Mouse (Mus musculus) erythroblast, embryonic 14.5 days (primary cell): ENCODE results near the gene Slc17a2.

Source experiments
- GATA1 ChIP-seq: IDR thresholded peaks from 2 replicates; pipeline ENCODE4 v1.6.1; 2012; ENCODE audit warnings: low read length, inconsistent platforms, mixed read lengths
- TAL1 ChIP-seq: IDR thresholded peaks from 3 replicates; pipeline ENCODE4 v1.6.1; 2012; ENCODE audit warnings: low read length, inconsistent platforms, mixed read lengths

GRCm38 (mm10) chr13:23792520-23792919 lies 14.3 kb upstream of the Slc17a2 start:
- no peak for TF ChIP-seq GATA1
- no peak for TF ChIP-seq TAL1
